Mouse (Mus musculus) hindbrain, embryonic 11.5 days (tissue): Measurements from ENCODE around the gene Wtap. TPM values are rescaled to one million over a fixed set of nuclear protein-coding genes. Genes with fewer than 3 reads are reported as not detected.
A peak's percentile ranks its signal among the peaks of the same experiment; 100 is the strongest.
"Not testable (repeated sequence)": the region's sequence is repeated elsewhere in the genome, so short reads cannot be mapped to it uniquely, and the experiment has no call there.

Experiments
- ATAC-seq: fragments of 200-750 bp; cut with Nextera tagmentation; 2 replicates; pipeline ENCODE4 v1.8.0; 2017; ENCODE audit warnings: mild to moderate bottlenecking, moderate TSS enrichment, moderate library complexity; ENCODE audit not compliant: low FRiP score
- DNase-seq: peaks from one replicate; pipeline ENCODE4 v3.0.0-alpha.2; 2015; ENCODE audit warnings: low spot score
- H3K27ac ChIP-seq: fragments of 300-500 bp; sonication (generic); 2 replicates; pipeline ENCODE4 v1.5.1; 2014; ENCODE audit warnings: mild to moderate bottlenecking, low read depth, low read length
- H3K27me3 ChIP-seq: fragments of 300-500 bp; sonication (generic); 2 replicates; pipeline ENCODE4 v1.6.1; 2014; ENCODE audit warnings: mild to moderate bottlenecking, low read length, moderate library complexity, mixed read lengths; ENCODE audit not compliant: control insufficient read depth, insufficient read depth
- H3K36me3 ChIP-seq: fragments of 300-500 bp; sonication (generic); 2 replicates; pipeline ENCODE4 v1.6.1; 2014; ENCODE audit warnings: mild to moderate bottlenecking, low read length, moderate library complexity, mixed read lengths; ENCODE audit not compliant: control insufficient read depth, insufficient read depth
- H3K4me1 ChIP-seq: fragments of 300-500 bp; sonication (generic); replicated peaks from 2 replicates; pipeline ENCODE4 v1.6.1; 2014; ENCODE audit warnings: low read length, mixed read lengths; ENCODE audit not compliant: control insufficient read depth, insufficient read depth
- H3K4me2 ChIP-seq: fragments of 300-500 bp; sonication (generic); replicated peaks from 2 replicates; pipeline ENCODE4 v1.6.1; 2014; ENCODE audit warnings: mild to moderate bottlenecking, low read depth, low read length
- H3K4me3 ChIP-seq: fragments of 300-500 bp; sonication (generic); 2 replicates; pipeline ENCODE4 v1.5.1; 2014; ENCODE audit warnings: low read depth, low read length
- H3K9ac ChIP-seq: fragments of 300-500 bp; sonication (generic); 2 replicates; pipeline ENCODE4 v1.6.1; 2014; ENCODE audit warnings: low read depth, low read length
- H3K9me3 ChIP-seq: fragments of 300-500 bp; sonication (generic); 2 replicates; pipeline ENCODE4 v1.6.1; 2016; ENCODE audit warnings: low read length; ENCODE audit not compliant: control insufficient read depth
- WGBS: fragments of 180-500 bp; shearing (Covaris S2); extraction: QIAGEN DNeasy Blood & Tissue Kit; methylation state at CpG from one replicate; pipeline ENCODE4 v1.1.7; 2014; 5-methylcytosine and 5-hydroxymethylcytosine counted together
- polyA plus RNA-seq: library from polyadenylated mRNA; unstranded; fragments of >200 nt; fragmentation: Nextera tagmentation; extraction: Ambion mirVana; gene quantifications from 2 replicates; pipeline ENCODE4 v1.2.1, GENCODE M21; 2014

Wtap gene
- polyA plus RNA-seq, 1 experiment from 2014 or later: 133 TPM

DNA sequence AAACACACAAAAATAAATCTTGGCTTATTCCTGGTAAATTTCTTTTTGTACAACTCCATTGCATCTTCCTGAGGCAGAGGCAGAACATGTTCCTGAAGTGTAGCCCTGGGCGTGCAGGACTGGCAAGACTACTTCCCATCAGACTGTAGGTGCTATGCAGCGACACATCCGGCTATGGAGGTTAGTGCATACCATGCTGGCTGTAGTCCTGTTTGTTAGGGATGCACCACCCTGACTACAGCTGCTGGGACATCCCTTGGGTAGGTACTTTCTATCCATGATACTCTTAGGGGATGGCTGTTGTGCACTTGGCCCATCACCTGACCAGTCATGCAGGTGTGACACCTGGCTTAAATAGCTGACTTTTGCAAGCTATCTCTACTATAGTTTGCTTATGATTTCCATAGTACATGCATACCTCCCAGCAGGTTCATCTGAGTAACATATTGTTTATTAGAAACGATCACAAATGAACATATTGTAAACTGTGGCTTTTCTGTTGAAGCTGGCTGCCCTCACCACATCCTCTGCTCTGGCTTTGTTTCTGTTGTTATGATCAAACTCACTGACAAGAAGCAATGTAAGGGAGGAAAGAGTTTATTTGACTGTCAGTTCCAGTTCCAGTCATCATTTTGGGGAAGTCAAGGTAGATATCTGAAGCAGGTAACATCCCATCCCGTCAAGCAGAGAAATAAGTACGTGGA is 51.4 kb downstream of the Wtap start:
- DNase-seq: no peak
- WGBS: 93% methylated on average over 6 of the region's 6 CpGs
- no peaks in the 10 kb centered on the region for H3K27me3 ChIP-seq
- no peak overlapping the region for H3K27ac ChIP-seq
- H3K9ac ChIP-seq: no peak overlapping the region
- peaks cover 14% of the 10 kb centered on the region for H3K36me3 ChIP-seq
- H3K9me3 ChIP-seq: no peaks in the 10 kb centered on the region
- 0 out of 2 replicates have a peak, but pooled peaks cover 2% of the 10 kb centered on the region for H3K4me1 ChIP-seq
- H3K4me2 ChIP-seq: no peak overlapping the region
- no peak overlapping the region for H3K4me3 ChIP-seq
- ATAC-seq: no peak

DNA sequence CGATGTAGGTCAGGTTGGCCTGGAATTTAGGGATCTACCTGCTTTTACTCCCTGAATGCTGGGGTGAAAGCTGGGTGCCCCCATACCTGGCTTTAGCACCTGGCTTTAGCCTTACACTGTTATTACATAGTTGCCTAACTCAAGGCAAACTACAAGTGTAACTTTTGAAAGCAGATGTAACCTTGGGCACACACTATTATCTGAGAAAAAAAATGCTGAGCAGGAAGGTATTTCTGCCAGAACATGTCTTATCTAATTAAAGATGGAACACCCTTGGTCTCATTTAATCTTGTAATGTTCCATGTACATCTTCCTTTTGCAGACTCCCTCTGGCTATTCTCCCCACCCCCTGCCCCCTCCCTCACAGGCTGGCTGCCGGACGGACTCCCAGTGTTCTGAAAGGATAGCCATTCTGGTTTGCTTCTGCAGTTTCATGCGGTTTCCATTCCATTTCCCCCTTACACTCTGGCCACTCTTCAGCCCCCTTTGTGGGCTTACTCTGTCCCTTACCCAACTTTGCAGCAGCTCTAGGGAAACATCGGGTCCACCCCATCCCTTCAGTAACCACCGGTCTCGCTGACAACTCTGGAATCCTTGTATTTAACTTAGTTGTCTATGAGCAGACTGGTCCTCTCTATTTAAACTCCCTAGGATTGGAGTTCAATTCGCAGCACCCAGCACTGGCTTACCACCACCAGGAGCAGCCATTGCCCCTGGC is 52.3 kb downstream of the Wtap start:
- Histone ChIP-seq H3K9me3 (no peaks in the 10 kb centered on the region), H3K27ac (no peak overlapping the region), H3K27me3 (no peaks in the 10 kb centered on the region), H3K4me2 (no peak overlapping the region), H3K4me1 (0 out of 2 replicates have a peak, but pooled peaks cover 2% of the 10 kb centered on the region), H3K9ac (no peak overlapping the region), H3K4me3 (no peak overlapping the region), H3K36me3 (peaks cover 13% of the 10 kb centered on the region)
- WGBS: 77% methylated on average over 8 of the region's 8 CpGs
- ATAC-seq: no peak
- DNase-seq: no peak

DNA sequence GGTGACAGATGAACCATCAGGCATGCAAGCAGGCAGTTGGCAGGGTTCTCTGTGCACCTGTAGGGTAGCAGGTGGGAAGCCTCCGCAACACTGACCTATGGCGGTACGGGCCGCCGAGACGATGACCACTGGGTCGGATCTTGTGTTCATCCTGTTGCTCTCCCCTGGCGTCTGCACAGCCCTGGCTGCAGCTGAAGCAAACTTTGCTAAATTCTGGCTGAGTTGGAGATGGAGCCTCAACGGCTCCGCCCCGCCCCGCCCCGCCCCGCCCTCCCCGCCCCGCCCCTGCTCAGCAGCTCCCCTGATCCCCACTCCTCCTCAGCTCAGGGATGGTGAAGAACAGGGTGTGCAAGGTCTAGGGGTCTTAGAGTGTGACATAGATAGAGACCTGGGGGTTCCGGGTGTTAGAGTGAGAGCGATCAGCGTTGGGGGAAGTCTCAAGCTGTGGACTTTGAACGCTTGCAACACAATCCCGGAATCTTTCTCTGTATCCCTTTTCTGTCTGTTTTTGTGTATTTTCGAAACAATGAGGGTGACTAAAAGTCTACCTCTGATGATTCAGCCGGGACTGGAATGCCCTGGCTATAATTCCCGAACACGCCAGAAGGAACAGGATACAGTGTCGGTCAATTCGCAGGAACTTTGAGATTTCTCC is 53.7 kb downstream of the Wtap start, which contains the start of gene Acat3:
Gene Acat3, minus strand, starts transcription at position 450 of the 655 bp plus-strand sequence.
- no peak within 1 kb of the TSS for H3K4me3 ChIP-seq
- H3K36me3 ChIP-seq: peaks cover 5% of the 10 kb centered on the region; the same call in 1 of the 2 replicates
- no peak within 1 kb of the TSS for H3K27ac ChIP-seq
- ATAC-seq (0 out of 2 replicates have a peak, but pooled peaks have one; percentile 55), DNase-seq (no peak)
- peak within 1 kb of the TSS; percentile 39 for H3K4me2 ChIP-seq
- H3K27me3 ChIP-seq: no peaks in the 10 kb centered on the region
- H3K4me1 ChIP-seq: 0 out of 2 replicates have a peak, but pooled peaks cover 2% of the 10 kb centered on the region
- H3K9ac ChIP-seq: no peak within 1 kb of the TSS
- whole genome bisulfite sequencing: 15% methylated on average over 26 of the region's 27 CpGs
- H3K9me3 ChIP-seq: no peaks in the 10 kb centered on the region

DNA sequence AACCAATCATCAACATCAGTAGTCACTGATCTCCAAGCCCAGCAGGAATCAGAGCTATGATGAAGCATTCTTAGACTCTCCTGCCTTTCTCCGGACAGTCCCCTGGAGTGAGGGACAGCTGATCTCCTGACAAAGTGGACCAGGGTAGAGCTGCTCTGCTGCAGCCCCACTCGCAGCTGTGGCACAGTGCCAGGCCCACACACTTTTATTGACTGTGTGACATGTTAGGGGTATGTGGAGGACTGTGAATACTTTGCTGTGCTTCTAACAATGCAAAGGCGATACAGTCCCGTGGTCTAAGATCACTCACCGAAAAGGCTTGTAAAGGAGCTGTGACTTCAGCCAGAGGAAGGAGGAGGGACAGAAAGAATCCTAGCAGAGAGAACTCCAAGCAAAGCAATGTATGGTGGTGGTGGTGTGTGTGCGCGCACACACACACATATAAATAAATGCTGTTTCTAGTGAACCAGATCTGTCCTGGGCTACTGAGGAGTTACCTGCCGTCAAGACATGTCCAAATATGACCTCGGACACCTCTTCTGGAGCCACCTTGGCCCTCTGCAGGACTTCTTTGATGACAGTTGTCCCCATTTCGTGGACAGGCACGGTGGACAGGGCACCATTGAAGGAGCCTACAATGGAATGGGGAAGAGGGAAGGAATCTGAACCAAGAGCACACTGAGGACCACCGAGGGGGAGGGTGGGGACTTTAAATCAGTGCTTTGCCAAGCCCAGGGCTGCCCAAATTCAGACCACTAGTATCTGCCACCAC is 54.4 kb downstream of the Wtap start:
- H3K4me1 ChIP-seq, H3K9ac ChIP-seq, H3K27ac ChIP-seq, H3K27me3 ChIP-seq, H3K9me3 ChIP-seq, H3K36me3 ChIP-seq, DNase-seq, H3K4me3 ChIP-seq: not testable (repeated sequence)
- H3K4me2 ChIP-seq: peak overlapping the region; percentile 39
- 55% methylated on average over 2 of the region's 12 CpGs for WGBS
- peak; percentile 55; the same call in 1 of the 2 replicates for ATAC-seq

DNA sequence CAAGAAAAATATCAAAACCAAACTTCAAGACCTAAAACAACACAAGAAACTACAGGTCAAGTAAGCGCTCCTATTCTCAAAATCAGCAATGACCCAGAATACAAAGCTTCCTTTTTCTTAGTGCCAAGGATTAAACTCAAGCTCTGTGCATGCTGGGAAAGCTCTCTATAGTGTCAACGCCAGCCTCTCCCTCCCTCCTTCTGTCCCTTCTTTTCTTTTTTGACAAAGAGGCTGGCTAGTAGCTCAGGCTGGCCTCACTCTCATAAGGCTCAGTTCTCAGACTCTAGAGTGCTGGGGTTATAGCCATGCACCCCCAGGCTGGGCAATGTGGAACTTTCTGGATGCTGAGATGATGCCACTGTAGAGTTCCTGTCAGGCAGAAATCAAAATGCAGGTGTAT is 55.9 kb downstream of the Wtap start:
- H3K27me3 ChIP-seq: no peaks in the 10 kb centered on the region
- no peak for DNase-seq
- no peak overlapping the region for H3K27ac ChIP-seq
- H3K4me1 ChIP-seq: 0 out of 2 replicates have a peak, but pooled peaks cover 2% of the 10 kb centered on the region
- no peak overlapping the region for H3K4me2 ChIP-seq
- no peaks in the 10 kb centered on the region for H3K9me3 ChIP-seq
- H3K9ac ChIP-seq: no peak overlapping the region
- ATAC-seq: no peak
- H3K36me3 ChIP-seq: no peaks in the 10 kb centered on the region
- H3K4me3 ChIP-seq: no peak overlapping the region
- WGBS: 51% methylated on average over 2 of the region's 2 CpGs

DNA sequence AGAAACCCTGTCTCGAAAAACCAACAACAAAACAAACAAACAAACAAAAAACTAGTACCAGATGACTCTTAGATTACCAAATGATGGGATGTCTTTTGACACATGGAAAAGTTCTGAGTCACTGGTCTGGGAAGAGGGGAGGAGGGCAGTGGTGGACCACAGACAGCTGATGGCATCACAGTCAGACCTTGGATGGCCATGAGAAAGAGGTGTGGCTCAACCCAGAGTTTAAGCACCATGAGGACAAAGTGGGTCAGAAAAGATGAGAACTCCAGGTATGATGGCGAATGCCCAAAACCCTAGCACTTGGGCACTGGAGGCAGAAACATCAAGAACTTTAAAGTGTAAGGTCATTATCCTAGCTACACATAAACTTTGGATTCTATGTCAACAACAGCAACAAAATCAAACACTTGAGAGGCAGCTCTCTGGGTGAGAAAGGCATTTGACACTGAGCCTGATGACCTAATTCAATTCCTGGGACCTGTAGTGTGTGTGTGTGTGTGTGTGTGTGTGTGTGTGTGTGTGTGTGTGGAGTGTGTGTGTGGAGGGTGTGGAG is 56.5 kb downstream of the Wtap start:
- no peaks in the 10 kb centered on the region for H3K36me3 ChIP-seq
- ATAC-seq: no peak
- WGBS: 84% methylated on average over 2 of the region's 2 CpGs
- H3K4me1 ChIP-seq: 0 out of 2 replicates have a peak, but pooled peaks cover 2% of the 10 kb centered on the region
- H3K9me3 ChIP-seq: no peaks in the 10 kb centered on the region
- no peak overlapping the region for H3K27ac ChIP-seq
- H3K4me3 ChIP-seq: no peak overlapping the region
- H3K4me2 ChIP-seq: no peak overlapping the region
- DNase-seq: no peak
- H3K27me3 ChIP-seq: no peaks in the 10 kb centered on the region
- H3K9ac ChIP-seq: no peak overlapping the region

DNA sequence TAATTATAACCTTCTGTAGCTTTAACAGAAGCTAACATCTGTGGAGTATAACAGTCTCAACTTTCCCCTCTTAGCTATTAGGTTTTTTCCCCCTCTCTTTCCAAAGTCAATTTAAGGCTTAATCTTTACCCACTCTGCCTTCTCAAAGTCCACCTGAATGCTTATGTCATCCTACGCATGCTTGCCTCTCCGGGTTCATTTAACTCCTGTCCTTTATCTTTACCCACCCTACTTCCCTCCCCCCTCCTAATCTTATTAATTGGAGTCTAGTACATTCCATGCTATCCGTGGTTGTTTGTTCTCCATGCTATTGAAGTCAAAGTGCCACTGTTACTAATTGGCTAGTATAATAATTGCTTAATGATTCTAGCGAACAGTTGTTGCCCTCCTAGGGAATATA is 58.2 kb downstream of the Wtap start:
- no peak for ATAC-seq
- Histone ChIP-seq H3K4me2 (no peak overlapping the region), H3K9ac (no peak overlapping the region), H3K27ac (no peak overlapping the region), H3K36me3 (no peaks in the 10 kb centered on the region), H3K9me3 (no peaks in the 10 kb centered on the region), H3K27me3 (no peaks in the 10 kb centered on the region), H3K4me3 (no peak overlapping the region), H3K4me1 (0 out of 2 replicates have a peak, but pooled peaks cover 2% of the 10 kb centered on the region)
- 84% methylated on average over 4 of the region's 4 CpGs for WGBS
- DNase-seq: no peak

DNA sequence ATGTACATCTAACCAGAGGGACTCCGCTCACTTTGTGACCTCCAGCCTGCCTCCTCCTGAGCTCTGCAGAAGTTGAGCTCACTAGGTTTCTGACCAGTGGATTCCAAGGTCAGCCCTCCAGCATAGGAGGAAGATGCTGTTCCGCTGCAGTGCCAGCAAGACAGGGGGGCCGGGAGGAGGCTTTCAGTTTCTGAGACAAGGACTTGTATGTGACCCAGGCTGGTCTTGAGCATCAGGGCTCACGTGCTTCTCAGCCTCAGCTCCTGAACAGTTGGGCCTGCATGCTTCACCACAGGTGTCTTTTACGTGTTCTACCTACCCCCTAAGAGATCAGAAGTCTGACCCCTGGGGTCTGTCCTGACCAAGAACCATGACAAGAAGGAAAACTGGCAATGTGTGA is 62.4 kb downstream of the Wtap start:
- 85% methylated on average over 5 of the region's 5 CpGs for WGBS
- DNase-seq, ATAC-seq, H3K4me2 ChIP-seq, H3K9me3 ChIP-seq, H3K9ac ChIP-seq, H3K4me3 ChIP-seq, H3K27me3 ChIP-seq, H3K4me1 ChIP-seq, H3K36me3 ChIP-seq, H3K27ac ChIP-seq: not testable (repeated sequence)
